ENCODE assay signal across 10 mouse cellular contexts in the genomic region with DNA sequence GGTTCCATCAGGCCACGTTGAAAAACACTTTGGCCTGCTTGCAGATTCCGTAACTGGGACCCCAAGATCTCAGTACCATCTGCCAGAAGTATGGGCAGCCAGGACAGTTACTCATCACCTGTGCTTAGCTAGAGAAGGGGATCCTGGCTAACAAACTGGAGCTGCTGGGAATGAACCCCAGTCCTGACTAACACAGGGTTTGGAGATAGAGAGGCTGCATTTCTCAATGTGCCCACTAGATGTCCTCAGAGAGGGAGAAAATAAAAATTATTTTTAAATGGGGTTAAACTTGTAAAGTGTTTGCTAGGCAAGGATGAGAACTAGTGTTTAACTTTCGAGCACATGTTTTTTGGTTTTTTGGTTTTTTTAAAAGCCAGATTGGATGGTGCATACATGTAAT. TPM values are rescaled to one million over a fixed set of nuclear protein-coding genes. Genes with fewer than 3 reads are reported as not detected.
A peak's percentile ranks its signal among the peaks of the same experiment; 100 is the strongest.
DNase-seq lines count a peak whose midpoint lies in the region; ATAC-seq and TF ChIP-seq lines count a peak whose summit lies in the region.
"Had no signal": no experiment of that assay in that cellular context is flagged by ENCODE, and none has a peak within 500 bp of the region (broad histone marks: within the 10 kb centered on the region; RNA-seq: fewer than 3 reads in every experiment).

No protein-coding gene starts in this region.

- ATAC-seq in liver, embryonic 14.5 days (ENCODE audit: insufficient read depth): no peak

- H3K4me2 ChIP-seq in liver, embryonic 14.5 days (ENCODE audit: low read depth): no peak overlapping the region

- H3K4me3 ChIP-seq in liver, embryonic 14.5 days (ENCODE audit: insufficient read depth in 1 of 2, low read depth in 2 of 2, low read length in 2 of 2): no peak overlapping the region
- H3K4me3 ChIP-seq in small intestine, adult 2 months (ENCODE audit: low read depth, low read length): no peak overlapping the region
- H3K4me3 ChIP-seq: myocyte had no signal

- peak; percentile 71 for TF ChIP-seq CTCF in liver, embryonic 14.5 days (IDR thresholded peaks at IDR 0.05; ENCODE audit: low read depth)
- TF ChIP-seq CTCF in small intestine, adult 2 months (IDR thresholded peaks at IDR 0.05; ENCODE audit: extremely low read depth, insufficient read length, insufficient replicate concordance, low read depth, low read length): peak; percentile 45; the same call in 1 of the 2 replicates

- no peak for TF ChIP-seq POLR2A in small intestine, adult 2 months (IDR thresholded peaks at IDR 0.05; ENCODE audit: low read depth, low read length)

- DNase-seq in cerebellum, adult 8-10 months: peak; percentile 24
- DNase-seq in cerebellum, adult 11 months: no peak
- peak; percentile 36 for DNase-seq in ovary, postnatal 14 days (ENCODE audit: low spot score)
- DNase-seq in ovary, postnatal 36 days (ENCODE audit: low spot score): no peak
- peak; percentile 41 for DNase-seq in c-Kit-positive CD71-positive TER-119-negative erythroid progenitor cells, embryonic 14.5 days (ENCODE audit: low read depth)
- DNase-seq in induced T-regulatory cell, adult 2 months (ENCODE audit: low read depth): peak; percentile 72
- peak in 1 of 3 experiments; percentile 7 for DNase-seq in liver, embryonic 14.5 days (ENCODE audit: low read depth in 3 of 3, low spot score in 3 of 3)

- TF ChIP-seq EP300 in liver, embryonic 14.5 days (IDR thresholded peaks at IDR 0.05; ENCODE audit: low read depth): no peak

- 56% methylated on average over 3 of the region's 3 CpGs for WGBS in liver, embryonic 14.5 days (ENCODE audit: insufficient replicate concordance)
- 72% methylated on average over 3 of the region's 3 CpGs for WGBS in small intestine, adult 2 months

- H3K36me3 ChIP-seq in liver, embryonic 14.5 days (replicated peaks; ENCODE audit: control insufficient read depth, insufficient read depth, low read depth): no peaks in the 10 kb centered on the region
- H3K36me3 ChIP-seq in small intestine, adult 2 months (ENCODE audit: control insufficient read depth, insufficient read depth, low read length): peaks cover 11% of the 10 kb centered on the region

- H3K9me3 ChIP-seq in liver, embryonic 14.5 days (ENCODE audit: control insufficient read depth, low read length): no peaks in the 10 kb centered on the region

- H3K27me3 ChIP-seq in liver, embryonic 14.5 days (ENCODE audit: control insufficient read depth, insufficient read depth, low read length): no peaks in the 10 kb centered on the region
- no peaks in the 10 kb centered on the region for H3K27me3 ChIP-seq in small intestine, adult 2 months (ENCODE audit: control insufficient read depth, insufficient read depth, low read length)

- no peaks in the 10 kb centered on the region; a peak in 1 of 4 replicates for H3K4me1 ChIP-seq in liver, embryonic 14.5 days (replicated peaks; ENCODE audit: control insufficient read depth in 2 of 2, insufficient read depth in 2 of 2, low read length in 1 of 2)
- H3K4me1 ChIP-seq in small intestine, adult 2 months (ENCODE audit: control insufficient read depth, insufficient read depth, insufficient read length, low read length): peaks cover 2% of the 10 kb centered on the region; the same call in 1 of the 2 replicates

- no peak overlapping the region for H3K9ac ChIP-seq in liver, embryonic 14.5 days (replicated peaks)

- no peak overlapping the region for H3K27ac ChIP-seq in liver, embryonic 14.5 days
- H3K27ac ChIP-seq in small intestine, adult 2 months (ENCODE audit: insufficient read depth, low read depth, low read length): no peak overlapping the region

RNA-seq across cellular contexts. Expression of a gene that starts 11.2 kb away (rescaled TPM):
- polyA plus RNA-seq in liver, embryonic 14.5 days (2012; rRNA removed): not detected in 2 replicates
- polyA plus RNA-seq in liver, embryonic 14.5 days (2014; fragmentation: Nextera tagmentation; extraction: Ambion mirVana): not detected in 2 replicates
- polyA plus RNA-seq in small intestine, adult 2 months (2012; rRNA removed): not detected in 2 replicates
- polyA plus RNA-seq: heart, embryonic 14.5 days; myocyte had no signal

RNA-seq across cellular contexts. Expression of a gene that starts 29.0 kb away (rescaled TPM):
- polyA plus RNA-seq in liver, embryonic 14.5 days (2012; rRNA removed): 3.3 and 3.7 TPM in 2 replicates
- polyA plus RNA-seq in liver, embryonic 14.5 days (2014; fragmentation: Nextera tagmentation; extraction: Ambion mirVana): 6.7 and 7.2 TPM in 2 replicates
- polyA plus RNA-seq in small intestine, adult 2 months (2012; rRNA removed): 3.9 and 7.1 TPM in 2 replicates

RNA-seq across cellular contexts. Expression of a gene that starts 52.8 kb away (rescaled TPM):
- 11.7 and 15.2 TPM in 2 replicates for polyA plus RNA-seq in liver, embryonic 14.5 days (2012; rRNA removed)
- polyA plus RNA-seq in liver, embryonic 14.5 days (2014; fragmentation: Nextera tagmentation; extraction: Ambion mirVana): 23.5 and 26.5 TPM in 2 replicates
- polyA plus RNA-seq in small intestine, adult 2 months (2012; rRNA removed): 1.8 and 3.0 TPM in 2 replicates

Comparison
In these comparisons a context has a peak if more than half of its experiments do, and no peak if none do; other contexts are left out.
1. DNase-seq: peak in cerebellum, adult 8-10 months (single experiment), ovary, postnatal 14 days (single experiment), c-Kit-positive CD71-positive TER-119-negative erythroid progenitor cells, embryonic 14.5 days (single experiment) and induced T-regulatory cell, adult 2 months (single experiment); none in cerebellum, adult 11 months (single experiment) and ovary, postnatal 36 days (single experiment).